In the genomic region with DNA sequence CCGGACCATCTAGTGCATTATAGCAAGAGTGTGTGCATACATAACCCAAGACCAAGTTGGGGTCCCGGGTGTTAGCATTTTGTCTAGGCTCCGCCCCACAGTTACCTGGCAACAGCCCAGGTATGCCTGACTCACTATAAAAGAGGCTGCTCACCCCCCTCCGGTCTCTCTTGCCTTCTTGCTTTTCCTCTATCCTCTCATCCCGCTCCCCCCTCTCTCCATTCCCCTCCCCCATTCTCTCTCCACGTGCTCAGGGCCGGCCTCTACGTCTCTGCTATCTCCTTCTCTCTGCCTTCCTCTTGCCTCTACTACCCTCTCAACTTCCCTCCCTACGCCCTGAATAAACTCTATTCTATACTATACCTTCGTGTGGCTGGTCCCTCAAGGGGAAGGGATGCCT, we compare ENCODE assay signal across 8 mouse cellular contexts. TPM values are rescaled to one million over a fixed set of nuclear protein-coding genes. Genes with fewer than 3 reads are reported as not detected.
DNase-seq lines count a peak whose midpoint lies in the region; ATAC-seq and TF ChIP-seq lines count a peak whose summit lies in the region.

No protein-coding gene starts in this region.

- no peak for TF ChIP-seq EP300 in heart, postnatal 0 days (IDR thresholded peaks at IDR 0.05; ENCODE audit: low read depth)

- 0 out of 2 replicates have a peak, but pooled peaks cover 5% of the 10 kb centered on the region for H3K4me1 ChIP-seq in heart, postnatal 0 days (ENCODE audit: control insufficient read depth, insufficient read depth)
- peaks cover 38% of the 10 kb centered on the region for H3K4me1 ChIP-seq in G1E (ENCODE audit: insufficient read depth, low read depth, low read length)
- H3K4me1 ChIP-seq in embryonic facial prominence, embryonic 14.5 days (ENCODE audit: control insufficient read depth, insufficient read depth, low read length): peaks cover 13% of the 10 kb centered on the region
- H3K4me1 ChIP-seq in liver, embryonic 11.5 days (replicated peaks; ENCODE audit: control insufficient read depth, insufficient read depth, low read length): peaks cover 20% of the 10 kb centered on the region

- no peaks in the 10 kb centered on the region for H3K9me3 ChIP-seq in heart, postnatal 0 days (replicated peaks; ENCODE audit: control insufficient read depth, low read length)
- H3K9me3 ChIP-seq in G1E (replicated peaks): no peaks in the 10 kb centered on the region
- no peaks in the 10 kb centered on the region for H3K9me3 ChIP-seq in embryonic facial prominence, embryonic 14.5 days (ENCODE audit: control insufficient read depth, low read length)
- H3K9me3 ChIP-seq in liver, embryonic 11.5 days (ENCODE audit: control insufficient read depth, low read length): no peaks in the 10 kb centered on the region

- 0 out of 2 replicates have a peak overlapping the region, but pooled peaks have one; percentile 32 for H3K9ac ChIP-seq in heart, postnatal 0 days (replicated peaks; ENCODE audit: low read depth, low read length)
- H3K9ac ChIP-seq in embryonic facial prominence, embryonic 14.5 days (ENCODE audit: low read depth, low read length): peak overlapping the region; percentile 57; the same call in 1 of the 2 replicates
- H3K9ac ChIP-seq in liver, embryonic 11.5 days (ENCODE audit: low read depth, low read length): peak overlapping the region; percentile 39

- WGBS in heart, postnatal 0 days: 7% methylated on average over 10 of the region's 10 CpGs
- 6% methylated on average over 10 of the region's 10 CpGs for WGBS in embryonic facial prominence, embryonic 14.5 days
- 9% methylated on average over 10 of the region's 10 CpGs for WGBS in liver, embryonic 11.5 days

- no peak for TF ChIP-seq CTCF in heart, postnatal 0 days (IDR thresholded peaks at IDR 0.05; ENCODE audit: low read depth)
- TF ChIP-seq CTCF in G1E (IDR thresholded peaks at IDR 0.05; ENCODE audit: low read depth, low read length): no peak

- peaks cover 22% of the 10 kb centered on the region; the same call in 1 of the 2 replicates for H3K27me3 ChIP-seq in heart, postnatal 0 days (ENCODE audit: control insufficient read depth, insufficient read depth, low read length)
- peaks cover 14% of the 10 kb centered on the region; the same call in 1 of the 2 replicates for H3K27me3 ChIP-seq in G1E (ENCODE audit: insufficient read depth, low read length)
- H3K27me3 ChIP-seq in embryonic facial prominence, embryonic 14.5 days (replicated peaks; ENCODE audit: control insufficient read depth, insufficient read depth, low read length): peaks cover 56% of the 10 kb centered on the region
- H3K27me3 ChIP-seq in liver, embryonic 11.5 days (replicated peaks; ENCODE audit: control insufficient read depth, insufficient read depth, low read length): peaks cover 6% of the 10 kb centered on the region

- H3K4me2 ChIP-seq in heart, postnatal 0 days (ENCODE audit: low read depth, low read length): peak overlapping the region; percentile 93
- H3K4me2 ChIP-seq in embryonic facial prominence, embryonic 14.5 days (ENCODE audit: low read depth, low read length): peak overlapping the region; percentile 79
- H3K4me2 ChIP-seq in liver, embryonic 11.5 days: peak overlapping the region; percentile 99

- H3K4me3 ChIP-seq in heart, postnatal 0 days (ENCODE audit: low read depth, low read length): peak overlapping the region; percentile 59
- peak overlapping the region; percentile 70 for H3K4me3 ChIP-seq in G1E (ENCODE audit: low read depth, low read length)
- peak overlapping the region; percentile 66 for H3K4me3 ChIP-seq in embryonic facial prominence, embryonic 14.5 days (ENCODE audit: low read depth, low read length)
- H3K4me3 ChIP-seq in liver, embryonic 11.5 days (ENCODE audit: low read depth, low read length): peak overlapping the region; percentile 67

- no peak for DNase-seq in heart, postnatal 0 days (ENCODE audit: low spot score)
- DNase-seq in heart, adult 18-20 months: no peak
- DNase-seq in G1E (ENCODE audit: low spot score): no peak
- DNase-seq in embryonic facial prominence, embryonic 14.5 days (ENCODE audit: low spot score): no peak
- no peak for DNase-seq in liver, embryonic 11.5 days (ENCODE audit: low spot score)
- peak; percentile 52 for DNase-seq in testis, postnatal 10 days (ENCODE audit: low spot score)
- DNase-seq in adrenal gland, postnatal 25 days: no peak

- no peak for ATAC-seq in heart, postnatal 0 days (ENCODE audit: insufficient read depth, low read depth)
- no peak for ATAC-seq in G1E (ENCODE audit: extremely low read depth, insufficient number of reproducible peaks, low FRiP score, poor library complexity, severe bottlenecking)
- ATAC-seq in embryonic facial prominence, embryonic 14.5 days (ENCODE audit: low read depth): no peak
- ATAC-seq in liver, embryonic 11.5 days (replicated peaks; ENCODE audit: low FRiP score): no peak
- no peak for ATAC-seq in monocyte, adult 5-6 weeks (replicated peaks; ENCODE audit: insufficient number of reproducible peaks, low FRiP score, low TSS enrichment, poor library complexity, severe bottlenecking)

- H3K27ac ChIP-seq in heart, postnatal 0 days (ENCODE audit: low read depth): no peak overlapping the region
- H3K27ac ChIP-seq in embryonic facial prominence, embryonic 14.5 days (replicated peaks; ENCODE audit: low read depth, low read length): no peak overlapping the region
- no peak overlapping the region for H3K27ac ChIP-seq in liver, embryonic 11.5 days (ENCODE audit: low read depth, low read length)

- no peaks in the 10 kb centered on the region for H3K36me3 ChIP-seq in heart, postnatal 0 days (replicated peaks; ENCODE audit: control insufficient read depth, insufficient read depth, low read length)
- no peaks in the 10 kb centered on the region for H3K36me3 ChIP-seq in G1E (replicated peaks)
- no peaks in the 10 kb centered on the region for H3K36me3 ChIP-seq in embryonic facial prominence, embryonic 14.5 days (ENCODE audit: control insufficient read depth, insufficient read depth, low read length)
- H3K36me3 ChIP-seq in liver, embryonic 11.5 days (ENCODE audit: control insufficient read depth, insufficient read depth, low read length): no peaks in the 10 kb centered on the region

RNA-seq across cellular contexts. Expression of gene Fcgr4, which starts 14.0 kb away (rescaled TPM):
- 0.23 and 1.7 TPM in 2 replicates for total RNA-seq in heart, postnatal 0 days (2014; rRNA removed; ENCODE audit: low replicate concordance)
- 0.60 and 1.0 TPM in 2 replicates for polyA plus RNA-seq in heart, postnatal 0 days (2015; fragmentation: Nextera tagmentation; extraction: Ambion mirVana)
- under 1 TPM; 0.35 to 0.59 TPM for total RNA-seq in heart, adult 18-20 months (2021)
- total RNA-seq in G1E (2014; fragmentation: Nextera tagmentation): not detected in 2 replicates
- total RNA-seq in G1E (2017): 0.12 and 0.22 TPM in 2 replicates
- 0.03 TPM in 1 of 2 replicates, not detected in the other for polyA plus RNA-seq in G1E (2012)
- 0.81 and 0.92 TPM in 2 replicates for polyA plus RNA-seq in embryonic facial prominence, embryonic 14.5 days (2014; fragmentation: Nextera tagmentation; extraction: Ambion mirVana)
- polyA plus RNA-seq in liver, embryonic 11.5 days (2014; fragmentation: Nextera tagmentation; extraction: Ambion mirVana): 1.5 and 2.4 TPM in 2 replicates
- total RNA-seq in monocyte, adult 5-6 weeks (2017): 364 to 612 TPM (median 571 TPM) in 3 replicates
- total RNA-seq in adrenal gland, postnatal 25 days (2021): 0.76 and 1.6 TPM in 2 replicates

RNA-seq across cellular contexts. Expression of gene Fcgr3, which starts 32.0 kb away (rescaled TPM):
- total RNA-seq in heart, postnatal 0 days (2014; rRNA removed; ENCODE audit: low replicate concordance): 11.8 and 13.7 TPM in 2 replicates
- polyA plus RNA-seq in heart, postnatal 0 days (2015; fragmentation: Nextera tagmentation; extraction: Ambion mirVana): 8.2 and 10.8 TPM in 2 replicates
- total RNA-seq in heart, adult 18-20 months (2021): 10 to 100 TPM; 12.7 to 12.9 TPM
- 7.3 and 9.3 TPM in 2 replicates for total RNA-seq in G1E (2014; fragmentation: Nextera tagmentation)
- 99.6 and 123 TPM in 2 replicates for total RNA-seq in G1E (2017)
- 0.91 and 1.5 TPM in 2 replicates for polyA plus RNA-seq in G1E (2012)
- 20.5 and 25.0 TPM in 2 replicates for polyA plus RNA-seq in embryonic facial prominence, embryonic 14.5 days (2014; fragmentation: Nextera tagmentation; extraction: Ambion mirVana)
- polyA plus RNA-seq in liver, embryonic 11.5 days (2014; fragmentation: Nextera tagmentation; extraction: Ambion mirVana): 28.7 and 29.8 TPM in 2 replicates
- total RNA-seq in monocyte, adult 5-6 weeks (2017): 270 to 442 TPM (median 434 TPM) in 3 replicates
- 5.5 and 7.4 TPM in 2 replicates for total RNA-seq in adrenal gland, postnatal 25 days (2021)

RNA-seq across cellular contexts. Expression of gene Fcgr2b, which starts 56.3 kb away (rescaled TPM):
- total RNA-seq in heart, postnatal 0 days (2014; rRNA removed; ENCODE audit: low replicate concordance): 1.4 and 9.7 TPM in 2 replicates
- polyA plus RNA-seq in heart, postnatal 0 days (2015; fragmentation: Nextera tagmentation; extraction: Ambion mirVana): 2.0 and 2.3 TPM in 2 replicates
- total RNA-seq in heart, adult 18-20 months (2021): 1 to 10 TPM; 6.8 to 7.3 TPM
- 5.5 and 5.8 TPM in 2 replicates for total RNA-seq in G1E (2014; fragmentation: Nextera tagmentation)
- total RNA-seq in G1E (2017): 20.5 and 22.1 TPM in 2 replicates
- polyA plus RNA-seq in G1E (2012): 0.24 and 0.46 TPM in 2 replicates
- polyA plus RNA-seq in embryonic facial prominence, embryonic 14.5 days (2014; fragmentation: Nextera tagmentation; extraction: Ambion mirVana): 1.6 and 3.2 TPM in 2 replicates
- 1.8 and 2.0 TPM in 2 replicates for polyA plus RNA-seq in liver, embryonic 11.5 days (2014; fragmentation: Nextera tagmentation; extraction: Ambion mirVana)
- 181 to 197 TPM (median 187 TPM) in 3 replicates for total RNA-seq in monocyte, adult 5-6 weeks (2017)
- 1.5 and 2.6 TPM in 2 replicates for total RNA-seq in adrenal gland, postnatal 25 days (2021)

Comparison
In these comparisons a context has a peak if more than half of its experiments do, and no peak if none do; other contexts are left out.
1. RNA of gene Fcgr4, which starts 14.0 kb away (total RNA-seq): 364 to 612 TPM in monocyte, adult 5-6 weeks; 0.76 to 1.6 TPM in adrenal gland, postnatal 25 days, 0.35 to 0.59 TPM in heart, adult 18-20 months, 0.23 to 1.7 TPM in heart, postnatal 0 days and 0.12 to 0.22 TPM in G1E; every median in the first group is over 100 times any median in the second.
2. Peak in every context shown above with its lines, with median percentiles within 50 percentile points of each other: H3K4me2 ChIP-seq, H3K4me3 ChIP-seq and H3K9ac ChIP-seq.